Mouse (Mus musculus): Measurements from ENCODE around the gene Hoxc11. TPM values are rescaled to one million over a fixed set of nuclear protein-coding genes. Genes with fewer than 3 reads are reported as not detected.
A peak's percentile ranks its signal among the peaks of the same experiment; 100 is the strongest.

Hoxc11 gene
- polyA plus RNA-seq, 1 experiment from 2014 or later: not detected

DNA sequence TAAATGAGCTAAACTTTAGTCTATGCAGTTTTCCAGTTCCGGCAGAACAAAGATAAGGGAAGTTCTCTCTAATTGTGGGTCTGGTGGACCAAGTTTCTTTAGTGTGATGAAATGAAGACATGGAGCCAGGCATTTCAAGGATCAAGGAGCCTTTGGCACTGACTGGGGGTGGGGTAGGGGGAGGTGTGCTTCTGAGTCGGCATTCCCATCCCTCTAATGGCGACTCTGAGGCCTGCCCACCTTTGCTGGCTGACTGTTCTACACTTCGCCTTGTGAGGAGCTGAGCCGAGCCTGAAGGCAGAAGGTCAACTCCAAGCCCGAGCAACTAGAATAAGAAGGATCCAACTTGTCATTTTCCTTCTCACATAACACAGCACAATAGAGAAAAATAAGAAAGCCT lies 7.5 kb downstream of the Hoxc11 start:
- Histone ChIP-seq H3K36me3 (ENCODE audit: control insufficient read depth, insufficient read depth, low read length) (no peaks in the 10 kb centered on the region), H3K4me3 (ENCODE audit: low read depth, low read length) (no peak overlapping the region), H3K9ac (ENCODE audit: low read length) (no peak overlapping the region), H3K27ac (ENCODE audit: low read depth, low read length) (no peak overlapping the region), H3K27me3 (replicated peaks; ENCODE audit: control insufficient read depth, insufficient read depth, low read length) (peaks cover 93% of the 10 kb centered on the region), H3K4me1 (ENCODE audit: control insufficient read depth, insufficient read depth, low read length) (no peaks in the 10 kb centered on the region), H3K4me2 (ENCODE audit: low read length) (no peak overlapping the region), H3K9me3 (replicated peaks; ENCODE audit: control insufficient read depth, low read length) (no peaks in the 10 kb centered on the region)
- 2% methylated on average over 6 of the region's 6 CpGs for WGBS
- no peak for ATAC-seq
- no peak for DNase-seq (ENCODE audit: low spot score)

DNA sequence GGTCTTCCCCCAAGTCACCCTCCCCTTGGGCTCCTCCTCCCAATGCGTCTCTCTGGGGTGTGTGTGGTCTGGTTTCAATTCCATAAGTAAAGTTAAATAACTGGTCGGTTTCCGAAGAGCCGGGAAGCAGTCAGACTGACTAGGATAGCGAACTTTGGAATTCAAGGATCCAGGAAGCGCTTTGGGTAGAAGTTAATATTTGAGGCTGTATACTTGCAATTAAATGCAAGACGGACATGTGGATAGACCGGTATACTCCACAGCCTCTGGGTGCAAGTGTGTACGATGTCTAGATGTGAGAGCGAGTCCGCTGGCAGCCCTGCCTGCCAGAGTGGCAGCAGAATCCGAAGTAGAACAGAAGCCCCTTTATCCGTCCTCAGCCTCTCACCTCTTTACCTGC lies 8.3 kb downstream of the Hoxc11 start:
- no peak overlapping the region for H3K9ac ChIP-seq (ENCODE audit: low read length)
- H3K4me2 ChIP-seq (ENCODE audit: low read length): no peak overlapping the region
- ATAC-seq (no peak), DNase-seq (ENCODE audit: low spot score) (no peak)
- H3K4me3 ChIP-seq (ENCODE audit: low read depth, low read length): no peak overlapping the region
- peaks cover 93% of the 10 kb centered on the region for H3K27me3 ChIP-seq (replicated peaks; ENCODE audit: control insufficient read depth, insufficient read depth, low read length)
- H3K4me1 ChIP-seq (ENCODE audit: control insufficient read depth, insufficient read depth, low read length): no peaks in the 10 kb centered on the region
- H3K9me3 ChIP-seq (replicated peaks; ENCODE audit: control insufficient read depth, low read length): no peaks in the 10 kb centered on the region
- H3K27ac ChIP-seq (ENCODE audit: low read depth, low read length): no peak overlapping the region
- no peaks in the 10 kb centered on the region for H3K36me3 ChIP-seq (ENCODE audit: control insufficient read depth, insufficient read depth, low read length)
- 2% methylated on average over 13 of the region's 13 CpGs for WGBS

DNA sequence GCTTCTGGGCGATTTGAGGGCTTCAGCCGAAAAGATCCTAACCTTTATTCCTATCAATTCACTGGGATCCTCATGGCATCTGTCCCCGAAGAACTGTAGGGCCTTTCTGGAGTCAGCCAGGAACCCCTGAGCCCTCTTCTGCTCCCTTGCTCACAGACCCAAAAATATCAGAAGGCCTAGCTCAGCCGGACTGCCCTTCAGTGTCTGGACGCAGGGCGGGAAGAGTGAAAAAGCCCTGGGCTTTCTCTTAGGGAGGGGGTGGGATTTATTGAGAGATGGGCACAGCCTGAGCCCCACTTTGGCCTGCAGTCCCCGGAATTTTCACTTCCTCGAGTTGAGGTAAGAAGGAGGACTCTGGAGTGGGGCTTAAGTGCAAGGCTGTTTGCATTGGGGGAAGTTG lies 9.0 kb downstream of the Hoxc11 start:
- no peaks in the 10 kb centered on the region for H3K36me3 ChIP-seq (ENCODE audit: control insufficient read depth, insufficient read depth, low read length)
- peaks cover 92% of the 10 kb centered on the region for H3K27me3 ChIP-seq (replicated peaks; ENCODE audit: control insufficient read depth, insufficient read depth, low read length)
- H3K4me2 ChIP-seq (ENCODE audit: low read length): no peak overlapping the region
- 1% methylated on average over 8 of the region's 8 CpGs for WGBS
- no peak overlapping the region for H3K4me3 ChIP-seq (ENCODE audit: low read depth, low read length)
- DNase-seq (ENCODE audit: low spot score) (no peak), ATAC-seq (no peak)
- H3K9me3 ChIP-seq (replicated peaks; ENCODE audit: control insufficient read depth, low read length): no peaks in the 10 kb centered on the region
- H3K27ac ChIP-seq (ENCODE audit: low read depth, low read length): no peak overlapping the region
- no peak overlapping the region for H3K9ac ChIP-seq (ENCODE audit: low read length)
- no peaks in the 10 kb centered on the region for H3K4me1 ChIP-seq (ENCODE audit: control insufficient read depth, insufficient read depth, low read length)

DNA sequence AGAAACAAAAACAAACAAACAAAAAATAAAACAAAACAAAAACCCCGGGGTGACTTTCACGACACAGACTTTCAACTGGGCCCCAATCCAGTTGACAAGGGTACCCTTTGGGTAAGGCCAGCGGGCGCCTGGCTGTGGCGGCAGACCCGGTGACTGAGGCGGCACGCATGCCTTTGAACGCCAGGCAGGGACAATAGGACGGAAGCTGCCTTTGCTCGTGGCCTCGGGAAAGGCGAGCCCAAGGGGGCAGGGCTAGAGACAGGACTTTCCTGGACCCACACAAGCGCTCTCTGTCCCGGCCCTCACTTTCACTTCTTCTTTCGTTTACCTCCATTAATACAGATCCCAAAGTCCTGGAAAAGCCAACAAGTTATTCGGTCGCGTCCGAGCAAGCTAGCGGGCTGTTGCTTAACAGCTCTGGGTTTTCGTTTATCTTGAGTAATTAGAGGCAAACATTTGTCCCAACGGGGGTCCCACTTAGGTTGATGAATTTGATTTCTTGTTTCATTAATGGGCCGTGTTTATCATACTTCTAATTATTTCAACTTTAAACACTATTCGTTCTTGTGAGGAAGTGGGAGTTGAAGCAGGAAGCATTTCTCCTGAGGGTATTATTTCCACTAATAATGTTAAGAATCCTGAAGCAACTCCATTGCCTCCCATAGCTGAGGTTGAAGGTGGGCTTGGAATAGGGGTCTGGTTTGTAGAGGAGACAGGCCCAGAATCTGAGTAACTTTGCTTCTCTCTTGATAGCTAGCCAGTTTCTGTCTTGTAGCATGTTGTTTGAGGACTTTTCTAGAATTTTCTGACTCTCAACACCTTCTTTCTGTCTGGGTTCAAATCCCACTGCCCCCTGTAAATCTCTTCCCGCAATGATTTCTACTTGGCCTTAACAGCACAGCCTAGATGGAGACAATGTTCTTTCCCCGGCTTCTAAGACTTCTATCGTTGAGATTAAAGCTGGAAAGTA lies 9.7 kb downstream of the Hoxc11 start:
- WGBS: 2% methylated on average over 28 of the region's 28 CpGs
- H3K27me3 ChIP-seq (replicated peaks; ENCODE audit: control insufficient read depth, insufficient read depth, low read length): peaks cover 92% of the 10 kb centered on the region
- H3K27ac ChIP-seq (ENCODE audit: low read depth, low read length): no peak overlapping the region
- no peak overlapping the region for H3K4me3 ChIP-seq (ENCODE audit: low read depth, low read length)
- no peak overlapping the region for H3K9ac ChIP-seq (ENCODE audit: low read length)
- ATAC-seq (no peak), DNase-seq (ENCODE audit: low spot score) (no peak)
- no peaks in the 10 kb centered on the region for H3K36me3 ChIP-seq (ENCODE audit: control insufficient read depth, insufficient read depth, low read length)
- no peaks in the 10 kb centered on the region for H3K4me1 ChIP-seq (ENCODE audit: control insufficient read depth, insufficient read depth, low read length)
- H3K9me3 ChIP-seq (replicated peaks; ENCODE audit: control insufficient read depth, low read length): no peaks in the 10 kb centered on the region
- no peak overlapping the region for H3K4me2 ChIP-seq (ENCODE audit: low read length)

DNA sequence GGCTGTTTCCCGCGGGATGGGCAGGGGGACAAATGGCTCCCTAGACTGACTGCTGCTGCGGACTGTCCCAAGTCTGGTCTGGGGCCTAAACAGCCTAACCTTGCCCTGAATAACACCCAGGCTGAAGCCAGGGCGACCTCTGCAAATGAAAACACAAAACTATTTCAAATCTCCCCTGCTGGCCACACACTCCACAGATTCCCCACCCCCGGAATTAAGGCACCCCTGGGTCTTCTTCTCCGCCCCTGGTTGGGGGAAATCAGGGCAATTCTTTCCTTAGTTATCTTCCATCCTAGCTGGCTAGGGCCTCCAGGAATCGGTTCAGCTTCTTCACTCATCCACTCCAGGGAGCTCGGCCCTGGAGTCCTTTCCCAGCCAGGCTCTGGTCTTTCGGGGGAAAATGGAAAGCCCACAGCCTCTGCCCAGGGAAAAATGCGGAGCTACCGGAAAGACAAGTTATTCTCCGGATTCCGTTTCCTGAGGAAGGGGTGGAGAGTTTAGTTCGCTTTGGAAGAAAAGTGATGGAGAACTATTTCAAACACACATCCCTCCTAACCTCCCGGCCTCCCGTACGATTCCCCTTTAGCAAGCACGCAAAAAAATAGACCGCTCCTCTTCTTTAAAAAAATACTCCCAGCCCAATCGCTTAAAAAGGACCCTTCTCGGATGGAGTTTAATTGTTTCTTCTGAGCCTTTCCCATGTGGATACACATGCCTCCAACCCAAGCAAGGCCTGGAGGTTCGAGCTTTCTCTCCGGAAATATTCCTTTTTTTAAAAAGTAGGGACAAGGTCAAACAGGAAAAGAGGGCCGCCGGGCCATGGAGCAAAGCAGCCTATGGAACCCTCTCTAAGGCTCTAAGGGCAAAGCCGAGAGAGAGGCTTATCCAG lies 11.0 kb downstream of the Hoxc11 start:
- ATAC-seq (no peak), DNase-seq (ENCODE audit: low spot score) (no peak)
- Histone ChIP-seq H3K27me3 (replicated peaks; ENCODE audit: control insufficient read depth, insufficient read depth, low read length) (peaks cover 94% of the 10 kb centered on the region), H3K4me1 (ENCODE audit: control insufficient read depth, insufficient read depth, low read length) (no peaks in the 10 kb centered on the region), H3K36me3 (ENCODE audit: control insufficient read depth, insufficient read depth, low read length) (no peaks in the 10 kb centered on the region), H3K9me3 (replicated peaks; ENCODE audit: control insufficient read depth, low read length) (no peaks in the 10 kb centered on the region), H3K4me3 (ENCODE audit: low read depth, low read length) (no peak overlapping the region), H3K4me2 (ENCODE audit: low read length) (no peak overlapping the region), H3K27ac (ENCODE audit: low read depth, low read length) (no peak overlapping the region), H3K9ac (ENCODE audit: low read length) (no peak overlapping the region)
- 3% methylated on average over 26 of the region's 26 CpGs for WGBS

DNA sequence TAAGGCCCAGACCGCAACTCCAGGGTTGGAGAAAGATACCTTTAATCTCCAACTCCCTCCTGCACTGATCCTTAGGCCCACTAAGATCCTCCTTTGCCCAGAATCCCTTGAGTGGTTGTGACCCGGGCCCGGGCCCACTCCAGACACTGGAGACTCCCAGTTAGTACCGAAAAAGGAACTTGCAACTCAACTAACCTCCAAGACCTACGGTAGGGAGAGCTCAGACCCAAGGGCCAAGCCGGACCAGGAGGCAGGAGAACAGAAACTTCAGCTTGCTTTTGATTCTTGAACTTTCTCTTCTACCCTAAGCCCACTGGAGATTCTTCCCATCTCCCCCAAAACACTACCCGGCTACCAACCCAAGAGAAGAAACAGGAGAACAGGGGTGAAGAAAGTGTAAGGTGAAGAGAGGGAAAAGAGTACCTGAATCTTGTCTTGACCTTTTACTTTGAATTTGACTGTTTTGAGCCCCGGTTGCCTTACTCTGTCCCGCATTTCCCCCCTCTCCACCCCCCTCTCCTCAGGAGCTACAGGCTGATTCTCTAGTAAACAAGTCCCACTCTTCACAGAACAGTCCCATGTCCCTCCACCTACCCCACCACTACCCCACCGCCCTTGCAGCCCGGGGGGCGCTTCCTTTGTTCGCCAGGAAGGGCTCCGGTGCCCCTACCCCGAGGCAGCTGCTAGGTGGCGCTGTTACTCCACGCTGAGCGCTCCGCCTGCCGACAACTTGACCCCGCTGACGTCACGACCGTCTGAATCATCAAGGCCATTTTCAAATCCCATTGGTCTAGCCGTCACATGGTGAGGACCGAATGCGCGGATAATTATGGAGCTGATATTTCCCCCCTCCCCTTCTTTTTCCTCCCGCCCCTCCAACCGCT lies 11.9 kb downstream of the Hoxc11 start:
- H3K4me2 ChIP-seq (ENCODE audit: low read length): no peak overlapping the region
- no peaks in the 10 kb centered on the region for H3K9me3 ChIP-seq (replicated peaks; ENCODE audit: control insufficient read depth, low read length)
- H3K27ac ChIP-seq (ENCODE audit: low read depth, low read length): no peak overlapping the region
- WGBS: 2% methylated on average over 29 of the region's 30 CpGs
- peak overlapping the region; percentile 2; the same call in 1 of the 2 replicates for H3K4me3 ChIP-seq (ENCODE audit: low read depth, low read length)
- no peak overlapping the region for H3K9ac ChIP-seq (ENCODE audit: low read length)
- peak; percentile 15; the same call in 1 of the 2 replicates for ATAC-seq
- H3K36me3 ChIP-seq (ENCODE audit: control insufficient read depth, insufficient read depth, low read length): no peaks in the 10 kb centered on the region
- H3K27me3 ChIP-seq (replicated peaks; ENCODE audit: control insufficient read depth, insufficient read depth, low read length): peaks cover 96% of the 10 kb centered on the region
- no peaks in the 10 kb centered on the region for H3K4me1 ChIP-seq (ENCODE audit: control insufficient read depth, insufficient read depth, low read length)
- DNase-seq (ENCODE audit: low spot score): peak; percentile 78

DNA sequence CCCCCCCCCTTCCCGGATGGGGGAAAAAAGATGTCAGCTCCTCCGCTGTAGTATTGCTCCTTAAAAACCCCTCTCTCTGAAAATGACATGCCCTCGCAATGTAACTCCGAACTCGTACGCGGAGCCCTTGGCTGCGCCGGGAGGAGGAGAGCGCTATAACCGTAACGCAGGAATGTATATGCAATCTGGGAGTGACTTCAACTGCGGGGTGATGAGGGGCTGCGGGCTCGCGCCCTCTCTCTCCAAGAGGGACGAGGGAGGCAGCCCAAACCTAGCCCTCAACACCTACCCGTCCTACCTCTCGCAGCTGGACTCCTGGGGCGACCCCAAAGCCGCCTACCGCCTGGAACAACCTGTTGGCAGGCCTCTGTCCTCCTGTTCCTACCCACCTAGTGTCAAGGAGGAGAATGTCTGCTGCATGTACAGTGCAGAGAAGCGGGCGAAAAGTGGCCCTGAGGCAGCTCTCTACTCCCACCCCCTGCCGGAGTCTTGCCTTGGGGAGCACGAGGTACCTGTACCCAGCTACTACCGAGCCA lies 12.6 kb downstream of the Hoxc11 start, which contains the start of gene Hoxc10:
Gene Hoxc10 (plus strand): TSS at position 21 of the 536 bp plus-strand sequence.
- under 1% methylated on average over 27 of the region's 27 CpGs for WGBS
- no peaks in the 10 kb centered on the region for H3K9me3 ChIP-seq (replicated peaks; ENCODE audit: control insufficient read depth, low read length)
- H3K9ac ChIP-seq (ENCODE audit: low read length): no peak within 1 kb of the TSS
- peak within 1 kb of the TSS; percentile 2; the same call in 1 of the 2 replicates for H3K4me3 ChIP-seq (ENCODE audit: low read depth, low read length)
- no peak within 1 kb of the TSS for H3K4me2 ChIP-seq (ENCODE audit: low read length)
- H3K27me3 ChIP-seq (replicated peaks; ENCODE audit: control insufficient read depth, insufficient read depth, low read length): peaks cover 96% of the 10 kb centered on the region
- H3K27ac ChIP-seq (ENCODE audit: low read depth, low read length): no peak within 1 kb of the TSS
- DNase-seq (ENCODE audit: low spot score) (no peak), ATAC-seq (peak; percentile 18; the same call in 1 of the 2 replicates)
- no peaks in the 10 kb centered on the region for H3K36me3 ChIP-seq (ENCODE audit: control insufficient read depth, insufficient read depth, low read length)
- H3K4me1 ChIP-seq (ENCODE audit: control insufficient read depth, insufficient read depth, low read length): no peaks in the 10 kb centered on the region

DNA sequence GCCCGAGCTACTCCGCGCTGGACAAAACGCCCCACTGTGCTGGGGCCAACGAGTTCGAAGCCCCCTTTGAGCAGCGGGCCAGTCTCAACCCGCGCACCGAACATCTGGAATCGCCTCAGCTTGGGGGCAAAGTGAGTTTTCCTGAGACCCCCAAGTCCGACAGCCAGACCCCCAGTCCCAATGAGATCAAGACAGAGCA lies 13.0 kb downstream of the Hoxc11 start, which contains the start of gene Hoxc5:
Gene Hoxc5 (plus strand): TSS at position 132 of the 199 bp plus-strand sequence.
- ATAC-seq (no peak), DNase-seq (ENCODE audit: low spot score) (no peak)
- H3K9me3 ChIP-seq (replicated peaks; ENCODE audit: control insufficient read depth, low read length): no peaks in the 10 kb centered on the region
- H3K9ac ChIP-seq (ENCODE audit: low read length): no peak within 1 kb of the TSS
- no peaks in the 10 kb centered on the region for H3K36me3 ChIP-seq (ENCODE audit: control insufficient read depth, insufficient read depth, low read length)
- peaks cover 98% of the 10 kb centered on the region for H3K27me3 ChIP-seq (replicated peaks; ENCODE audit: control insufficient read depth, insufficient read depth, low read length)
- H3K4me2 ChIP-seq (ENCODE audit: low read length): no peak within 1 kb of the TSS
- no peaks in the 10 kb centered on the region for H3K4me1 ChIP-seq (ENCODE audit: control insufficient read depth, insufficient read depth, low read length)
- peak within 1 kb of the TSS; percentile 2; the same call in 1 of the 2 replicates for H3K4me3 ChIP-seq (ENCODE audit: low read depth, low read length)
- H3K27ac ChIP-seq (ENCODE audit: low read depth, low read length): no peak within 1 kb of the TSS
- 3% methylated on average over 12 of the region's 12 CpGs for WGBS

Measured in forebrain, embryonic 14.5 days (tissue).